Mouse (Mus musculus): ENCODE measurements around the gene Cdc42ep2. TPM values are rescaled to one million over a fixed set of nuclear protein-coding genes. Genes with fewer than 3 reads are reported as not detected.
"Not testable (repeated sequence)": the region's sequence is repeated elsewhere in the genome, so short reads cannot be mapped to it uniquely, and the experiment has no call there.

Gene Cdc42ep2
- total RNA-seq, 2 experiments from 2014 or later = 9.3 to 9.5 TPM

DNA sequence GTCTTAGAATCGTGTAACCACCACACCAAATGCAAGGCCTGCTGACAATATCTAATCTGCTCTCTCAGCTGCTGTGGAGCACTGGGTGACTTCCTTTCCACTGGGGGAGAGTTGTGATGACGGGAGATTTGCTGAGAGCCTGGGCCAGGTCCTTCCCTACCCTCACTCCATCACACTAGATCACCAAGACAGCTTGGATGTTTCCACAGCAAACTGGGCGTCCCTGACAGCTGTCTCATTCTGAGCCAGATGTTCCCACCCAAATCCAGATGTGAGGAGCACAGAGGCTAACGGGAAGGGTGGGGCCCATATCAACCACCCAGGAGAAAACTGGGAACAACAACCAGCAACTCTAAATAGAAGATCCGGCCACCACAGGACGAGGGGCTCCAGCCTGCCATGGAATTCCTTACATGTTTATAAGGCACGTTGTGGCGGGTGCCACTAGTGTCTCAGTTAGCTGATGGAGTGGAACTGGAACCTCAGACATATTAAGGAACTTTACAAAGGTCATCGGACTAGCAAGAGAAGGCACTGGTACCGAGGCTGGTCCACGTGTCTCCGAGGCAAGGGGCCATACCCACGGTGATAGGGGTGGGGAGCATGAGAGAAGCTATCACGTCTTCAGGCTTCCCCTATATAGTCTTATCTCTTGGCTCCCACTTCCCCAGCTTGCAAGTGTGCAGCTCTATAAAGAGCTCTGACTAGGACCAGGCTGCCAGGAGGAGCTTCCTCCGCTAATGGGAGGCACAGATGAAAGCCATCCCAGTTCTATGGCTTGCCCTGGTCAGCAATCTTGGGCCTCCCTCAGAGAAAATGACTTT is 2.3 kb downstream of the Cdc42ep2 start:
- intact Hi-C loops (cut with DNase I) = no loop called here
- peak; percentile 50 to 64 for DNase-seq

DNA sequence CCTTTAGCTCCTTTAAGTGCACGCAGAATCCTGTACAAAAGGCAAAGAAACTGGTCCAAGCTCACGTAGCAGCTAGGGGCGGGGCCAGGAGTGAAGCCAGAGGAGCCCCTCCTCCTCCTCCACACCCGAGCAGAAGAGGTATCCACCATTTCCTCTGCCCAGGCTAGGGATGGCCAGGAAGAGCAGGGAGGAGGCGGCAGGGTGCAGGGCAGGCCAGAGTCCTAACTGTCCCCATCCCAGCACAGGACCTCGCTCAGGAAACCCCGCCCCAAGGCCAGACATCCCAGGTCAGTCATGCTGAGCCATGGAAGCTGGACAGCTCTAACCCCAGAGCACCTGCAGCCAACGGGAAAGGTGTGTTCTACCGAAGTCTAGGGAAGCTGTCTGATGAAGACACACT is 2.9 kb downstream of the Cdc42ep2 start:
- intact Hi-C loops (cut with DNase I) = no loop called here
- DNase-seq = peak; percentile 33 to 50

DNA sequence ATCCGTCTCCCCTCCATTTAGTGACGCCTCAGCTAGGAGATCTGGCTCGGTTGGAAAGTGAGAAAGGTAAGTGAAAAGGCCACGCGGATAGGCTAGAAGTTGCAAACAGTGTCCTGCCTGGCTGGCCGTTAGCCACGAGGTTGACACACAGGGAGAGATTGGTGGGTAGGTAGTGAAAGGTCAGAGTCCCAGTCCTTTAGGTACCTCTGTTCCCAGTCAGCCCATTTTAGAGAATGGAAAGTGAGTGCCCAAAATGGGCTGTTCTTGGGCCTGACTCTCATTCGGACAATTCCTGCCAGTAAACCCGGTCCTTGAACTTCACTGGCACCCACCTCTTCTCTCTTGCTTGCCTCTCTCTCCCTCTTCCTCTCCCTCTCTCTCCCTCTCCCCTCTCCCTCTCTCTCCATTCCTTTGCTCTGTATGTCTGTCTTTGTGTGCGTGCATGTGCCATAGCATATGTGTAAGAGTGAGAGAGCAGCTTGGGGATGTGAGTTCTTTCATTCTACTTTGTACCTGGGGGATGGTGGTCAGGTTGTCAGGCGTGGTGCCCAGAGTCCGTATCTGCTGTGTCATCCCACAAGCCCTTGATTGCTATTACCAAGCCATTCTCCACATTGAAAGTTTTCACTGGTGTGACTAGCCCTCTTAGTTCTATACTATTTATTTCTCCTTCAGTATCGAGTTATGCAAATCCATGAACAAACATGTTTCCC is 11.5 kb downstream of the Cdc42ep2 start, which contains the start of gene Dpf2:
TSS of gene Dpf2 (minus strand) at position 4 of the 713 bp plus-strand sequence.
- no peak for DNase-seq
- intact Hi-C loops (cut with DNase I) = loop anchor here (5.0 kb wide), 2 partner anchors 134 to 149 kb away; partner anchors contain the start of genes Syvn1 and Znhit2

DNA sequence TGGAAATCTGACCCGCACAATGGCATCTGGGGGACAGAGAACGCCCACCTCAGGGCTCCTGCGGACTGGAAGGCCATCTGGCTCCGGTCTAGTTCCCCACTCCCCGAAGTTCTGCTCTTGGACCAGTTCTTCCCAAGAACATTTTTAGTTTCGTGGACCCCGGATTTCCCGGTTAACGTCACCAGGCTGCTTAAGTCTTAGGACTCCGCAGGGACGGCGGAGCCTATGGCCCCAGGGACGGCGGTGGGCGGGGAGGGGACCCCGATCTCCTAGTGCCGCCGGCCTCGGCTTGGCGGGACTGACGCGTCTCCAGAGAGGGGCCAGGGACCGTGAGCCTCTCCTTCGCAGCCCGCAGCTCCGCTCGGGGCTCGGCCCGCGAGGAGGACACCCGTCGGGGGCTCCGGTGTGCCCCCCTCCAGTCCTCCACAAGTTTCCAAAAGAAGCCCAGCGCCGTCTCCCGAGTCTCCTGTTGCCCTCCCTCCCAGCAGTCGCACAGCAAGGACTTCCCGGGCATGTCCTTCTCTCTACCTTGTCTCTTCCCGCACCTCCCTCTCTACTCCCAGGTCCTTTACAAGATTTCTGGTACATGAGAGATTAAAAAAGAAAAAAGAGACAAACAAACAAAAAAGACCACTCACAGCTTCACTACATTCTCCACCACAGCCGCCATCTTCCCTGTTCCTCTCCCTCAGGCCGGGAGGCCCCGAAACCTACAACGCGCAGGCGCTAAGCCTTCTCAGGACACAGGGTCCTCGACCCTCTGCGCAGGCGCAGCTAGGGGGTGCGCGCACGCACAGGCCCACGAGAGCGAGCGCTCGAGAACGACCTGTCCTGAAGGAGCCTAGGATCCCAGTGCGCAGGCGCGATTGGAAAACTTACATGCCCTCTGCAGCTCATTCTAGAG is 12.3 kb downstream of the Cdc42ep2 start:
- peak; percentile 98 to 99 for DNase-seq
- intact Hi-C loops (cut with DNase I) = loop anchor here (5.0 kb wide), 2 partner anchors 135 to 150 kb away; partner anchors contain the start of genes Syvn1 and Znhit2

DNA sequence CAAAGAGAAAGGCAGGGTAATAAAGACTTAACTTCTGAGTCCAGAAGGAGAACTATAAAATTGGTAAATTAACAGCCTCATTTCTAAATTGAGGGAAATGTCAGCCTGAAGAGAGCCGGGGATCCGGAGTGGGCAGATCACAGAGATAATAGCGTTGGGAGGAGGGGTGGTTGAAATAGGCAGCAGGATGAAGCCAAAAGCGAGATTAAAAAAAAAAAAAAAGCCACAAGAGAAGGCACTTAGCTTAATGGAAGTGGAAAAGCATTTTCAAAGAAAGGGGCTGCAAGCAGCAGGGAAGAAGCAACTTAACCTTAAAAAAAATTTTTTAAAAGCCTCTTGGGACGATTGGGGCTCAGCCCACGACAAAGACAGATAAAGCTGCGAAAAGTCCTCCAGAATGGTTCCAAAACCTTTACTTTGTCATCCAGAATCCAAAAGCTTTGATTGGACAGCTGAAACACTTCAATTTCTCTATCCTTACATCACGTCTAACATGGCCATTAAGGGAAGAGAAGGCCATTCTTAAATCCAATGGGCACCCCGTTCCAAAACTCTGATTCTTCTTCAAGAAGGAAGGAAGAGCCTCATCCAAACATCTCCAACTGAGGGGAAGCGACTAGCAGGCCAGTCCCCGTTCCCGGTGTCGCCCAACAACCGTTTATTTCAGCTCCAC is 13.1 kb downstream of the Cdc42ep2 start:
- intact Hi-C loops (cut with DNase I) = loop anchor here (5.0 kb wide), 2 partner anchors 136 to 151 kb away; partner anchors contain the start of genes Syvn1 and Znhit2
- no peak for DNase-seq

DNA sequence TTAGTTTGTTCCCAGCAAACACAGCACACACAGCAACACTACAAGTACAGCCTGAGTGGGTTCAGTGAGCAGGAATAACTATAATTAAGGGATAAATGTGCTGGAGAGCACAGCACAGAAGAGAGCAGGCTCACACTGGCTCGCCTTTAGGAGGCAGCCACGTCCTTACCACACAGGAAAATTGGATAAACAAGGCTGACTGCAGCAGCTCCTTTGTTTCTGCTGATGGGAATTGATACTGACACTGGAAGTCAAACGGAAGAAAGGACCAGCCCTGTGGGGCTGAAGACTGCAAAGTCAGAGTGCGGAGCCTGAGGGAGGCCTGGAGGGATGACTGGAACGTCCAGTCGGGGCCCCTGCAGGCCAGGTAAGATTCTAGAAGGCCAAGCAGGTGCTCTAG is 14.4 kb downstream of the Cdc42ep2 start:
- DNase-seq = no peak
- intact Hi-C loops (cut with DNase I) = loop anchor here (5.0 kb wide), 2 partner anchors 137 to 152 kb away; partner anchors contain the start of genes Syvn1 and Znhit2

DNA sequence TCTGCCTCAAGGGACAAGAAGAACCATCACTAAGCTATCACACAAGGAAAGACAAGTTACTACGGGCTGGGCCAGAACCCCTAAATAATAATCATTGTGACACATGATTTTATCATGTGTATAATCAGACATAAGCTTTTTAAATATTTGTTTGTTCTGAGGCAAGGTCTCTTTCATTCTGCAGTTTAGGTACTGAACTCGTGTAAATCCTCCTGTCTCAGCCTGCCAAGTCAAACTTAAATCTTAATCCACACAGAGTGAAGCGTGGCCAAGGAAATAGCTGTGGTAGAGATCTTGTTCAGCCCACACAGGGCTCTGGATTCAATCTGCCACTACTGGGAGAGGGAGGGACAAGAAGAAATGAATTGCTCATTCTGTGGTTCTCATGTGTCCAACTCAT is 17.3 kb downstream of the Cdc42ep2 start:
- intact Hi-C loops (cut with DNase I) = no loop called here
- DNase-seq = no peak

DNA sequence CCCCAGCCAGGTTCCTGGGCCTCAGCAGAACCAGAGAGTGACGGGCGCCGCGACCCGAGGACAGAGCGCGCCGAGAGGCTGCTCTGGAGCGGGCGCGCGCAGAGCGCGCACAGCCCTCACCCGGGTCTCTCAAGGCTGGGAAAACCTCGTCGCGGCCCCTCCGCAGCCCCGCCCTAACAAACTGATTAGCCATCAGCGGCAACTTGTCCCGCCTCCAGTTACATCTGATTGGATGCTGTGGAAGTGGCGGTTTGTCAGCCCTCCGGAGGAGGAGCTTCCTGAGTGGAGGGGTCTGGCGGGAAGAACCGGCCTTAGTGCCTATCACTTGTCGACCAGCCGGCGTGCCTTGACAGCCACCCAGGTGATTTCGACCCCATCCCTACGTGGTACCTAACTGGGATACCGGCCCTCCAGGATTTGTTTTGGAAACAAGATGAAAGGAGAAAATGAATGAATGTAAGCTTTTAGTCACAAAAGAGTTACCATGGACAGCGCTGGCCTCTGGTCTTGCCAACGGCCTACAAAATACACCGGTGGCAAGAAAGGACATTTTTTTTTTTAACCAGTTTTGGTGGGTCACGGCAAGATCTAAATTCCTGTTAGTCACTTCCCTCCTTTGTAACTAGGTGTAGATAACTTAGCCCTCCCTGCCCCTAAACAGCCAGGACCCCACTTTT is 30.5 kb downstream of the Cdc42ep2 start, which contains the start of gene Tigd3:
TSS of gene Tigd3 (minus strand) at position 148 of the 677 bp plus-strand sequence.
- intact Hi-C loops (cut with DNase I) = no loop called here
- DNase-seq = peak; percentile 92 to 93

DNA sequence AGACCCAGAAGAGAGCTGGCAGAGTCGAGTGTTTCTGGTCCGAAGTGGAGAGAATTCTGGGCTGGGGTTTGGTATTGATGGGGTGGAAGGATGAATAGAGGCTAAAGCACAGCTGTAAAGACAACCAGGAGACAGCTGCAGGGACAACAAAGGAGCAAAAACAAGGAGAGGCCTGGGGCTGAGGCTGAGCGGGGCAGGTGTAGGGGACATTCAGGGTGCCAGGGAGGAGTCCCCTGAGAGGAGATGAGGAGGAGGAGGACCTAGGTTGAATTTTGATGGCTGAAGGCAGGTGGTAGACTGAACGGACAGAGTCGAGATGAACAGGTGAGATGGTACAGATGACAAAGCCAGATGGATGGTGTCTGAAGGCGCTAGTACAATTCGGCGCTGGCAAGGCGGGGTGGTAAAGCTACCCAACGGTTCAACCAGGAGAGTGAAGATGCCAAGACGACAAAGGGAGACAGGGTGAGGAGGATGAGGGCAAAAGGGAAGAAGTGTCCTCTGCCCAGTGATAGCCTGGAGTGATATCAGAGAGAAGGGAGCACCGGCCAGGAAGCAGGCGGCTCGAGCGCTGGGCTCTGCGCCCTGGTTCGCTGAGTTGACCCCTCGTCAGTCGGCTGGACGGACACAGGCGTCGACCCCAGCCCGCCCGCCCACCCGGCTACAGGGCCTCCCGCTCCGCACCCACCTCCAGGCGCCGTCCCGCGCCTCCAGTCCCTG is 31.2 kb downstream of the Cdc42ep2 start:
- intact Hi-C loops (cut with DNase I) = no loop called here
- no peak for DNase-seq

DNA sequence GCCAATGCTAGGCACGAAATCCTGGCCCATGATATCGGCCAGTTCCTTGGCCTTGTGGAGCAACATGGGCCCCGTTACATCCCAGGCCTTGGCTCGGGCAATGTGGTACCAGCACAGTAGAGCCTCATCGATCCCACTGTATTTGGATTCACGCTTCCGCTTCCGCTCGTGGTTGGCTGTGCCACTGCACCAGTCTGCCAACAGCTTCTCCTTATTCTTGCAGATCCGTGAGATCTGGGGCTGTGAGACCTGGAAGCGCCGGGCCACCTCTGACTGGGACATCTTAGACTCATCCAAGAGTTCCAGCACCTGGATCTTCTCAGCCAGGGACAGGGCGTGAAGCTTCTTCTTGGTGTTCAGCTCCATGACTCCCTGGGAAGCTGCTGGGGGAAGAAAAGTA is 31.9 kb downstream of the Cdc42ep2 start:
- no peak for DNase-seq
- intact Hi-C loops (cut with DNase I) = no loop called here

DNA sequence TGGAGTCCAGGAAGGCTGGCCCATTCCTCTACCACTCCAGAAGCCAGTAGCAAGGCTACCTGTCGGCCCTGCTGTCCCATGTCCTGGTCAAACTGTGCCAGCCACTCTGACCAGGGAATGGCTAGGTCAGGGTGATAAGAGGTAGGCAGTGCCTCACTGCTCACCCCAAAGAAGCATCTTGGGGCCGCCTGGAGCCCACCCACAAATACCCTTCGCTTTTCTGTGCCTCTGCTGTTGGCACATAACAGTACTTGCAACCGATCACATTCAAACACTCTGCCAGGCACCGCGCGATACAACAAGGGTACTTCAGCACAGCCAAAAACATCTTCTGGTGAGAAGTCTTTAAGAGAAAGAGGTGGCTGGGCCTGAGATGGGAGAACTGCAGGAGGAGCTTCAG is 32.4 kb downstream of the Cdc42ep2 start:
- intact Hi-C loops (cut with DNase I) = no loop called here
- DNase-seq = no peak

DNA sequence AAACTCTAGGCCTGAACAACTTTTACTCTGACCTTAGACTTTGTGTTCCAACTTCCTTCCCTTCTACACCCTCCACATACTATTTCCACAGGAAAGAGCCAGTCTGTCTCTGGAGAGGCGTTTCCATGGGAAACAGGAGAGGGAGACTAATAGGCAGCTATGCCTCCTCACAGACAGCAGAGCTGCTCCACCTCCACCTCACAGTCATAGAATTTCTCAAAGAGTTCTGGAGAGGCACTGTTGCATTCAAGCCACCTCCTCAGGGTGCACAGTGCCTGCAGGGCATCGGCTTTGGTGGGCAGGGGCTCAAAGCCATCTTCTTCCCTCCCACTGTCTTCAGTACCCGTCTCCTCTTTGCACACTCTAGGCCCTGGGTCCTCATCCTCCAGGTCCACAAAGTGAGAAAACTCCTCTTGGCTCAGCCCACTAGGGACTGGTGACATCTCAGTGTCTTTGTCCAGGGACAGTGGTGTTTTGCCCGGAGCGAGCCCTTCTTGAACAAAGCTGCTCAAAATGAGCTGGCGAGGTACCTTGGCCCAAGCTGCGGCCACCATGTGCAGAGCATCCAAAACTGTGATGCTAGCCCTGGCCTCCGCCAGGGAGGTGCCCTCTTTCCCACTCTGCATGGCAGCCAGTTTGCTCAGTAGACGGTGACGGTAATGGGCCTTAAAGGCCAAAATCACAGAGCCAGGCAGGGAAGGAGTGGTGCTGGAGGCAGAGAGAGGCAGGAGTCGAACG is 32.9 kb downstream of the Cdc42ep2 start:
- intact Hi-C loops (cut with DNase I) = no loop called here
- DNase-seq = no peak

DNA sequence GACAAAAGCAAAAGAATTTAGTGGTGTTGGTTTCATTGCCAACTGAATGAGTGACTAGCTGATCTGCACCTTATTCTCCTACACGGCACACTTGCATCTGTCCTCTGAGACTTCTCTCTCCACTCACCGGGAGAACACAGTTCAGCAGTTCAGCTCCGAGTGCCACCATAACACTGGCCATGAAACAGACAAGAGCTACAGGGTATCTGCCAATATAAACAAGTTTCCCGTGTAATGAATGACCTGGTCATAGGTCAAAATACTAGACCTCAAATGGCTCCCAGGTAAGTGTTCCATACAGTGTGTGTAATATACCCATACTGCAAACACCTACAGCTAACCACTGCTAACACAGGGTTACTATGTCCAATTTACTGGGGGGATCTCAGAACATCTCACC is 35.4 kb downstream of the Cdc42ep2 start:
- no peak for DNase-seq
- intact Hi-C loops (cut with DNase I) = no loop called here

DNA sequence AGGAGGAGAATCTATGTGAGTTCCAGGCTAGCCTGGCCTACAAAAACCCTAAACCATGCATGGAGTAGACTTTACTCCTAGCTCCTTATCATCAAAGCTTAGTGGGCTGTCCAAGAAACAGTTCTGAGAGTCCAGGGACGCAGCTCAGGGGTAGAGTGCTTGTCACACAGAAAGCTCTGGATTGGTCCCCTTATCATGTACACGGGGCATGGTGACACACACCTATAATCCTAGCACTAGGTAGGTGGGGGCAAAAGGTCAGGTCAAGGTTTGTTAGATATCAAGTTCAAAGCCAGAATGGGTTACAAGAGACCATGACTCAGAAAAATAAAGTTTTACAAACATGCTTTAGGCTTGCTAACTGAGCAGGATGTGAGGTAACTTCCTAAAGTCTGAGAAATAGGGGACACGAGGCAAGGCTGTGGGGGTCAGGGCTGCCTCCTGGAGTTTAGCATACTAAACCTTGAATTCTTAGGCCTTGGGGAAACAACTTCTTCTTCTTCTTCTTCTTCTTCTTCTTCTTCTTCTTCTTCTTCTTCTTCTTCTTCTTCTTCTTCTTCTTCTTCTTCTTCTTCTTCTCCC is 37.3 kb downstream of the Cdc42ep2 start:
- no peak for DNase-seq
- intact Hi-C loops (cut with DNase I) = no loop called here

DNA sequence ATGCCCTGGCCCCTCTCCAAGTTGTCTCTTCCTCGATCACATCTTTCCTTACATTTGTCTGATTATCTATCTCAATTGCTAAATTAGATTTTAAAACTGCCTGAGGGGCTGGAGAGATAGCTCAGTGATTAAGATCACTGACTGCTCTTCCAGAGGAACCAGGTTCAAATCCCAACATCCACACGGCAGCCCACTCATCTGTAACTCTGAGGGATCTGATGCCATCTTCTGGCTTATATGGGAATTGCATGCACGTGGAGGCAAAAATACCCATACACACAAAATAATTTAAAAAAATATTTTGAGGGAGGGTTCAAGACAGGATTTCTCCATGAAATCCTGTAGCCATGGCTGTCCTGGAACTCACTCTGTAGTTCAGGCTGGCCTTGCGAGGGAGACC is 38.8 kb downstream of the Cdc42ep2 start:
- intact Hi-C loops (cut with DNase I) = no loop called here
- DNase-seq = no peak

DNA sequence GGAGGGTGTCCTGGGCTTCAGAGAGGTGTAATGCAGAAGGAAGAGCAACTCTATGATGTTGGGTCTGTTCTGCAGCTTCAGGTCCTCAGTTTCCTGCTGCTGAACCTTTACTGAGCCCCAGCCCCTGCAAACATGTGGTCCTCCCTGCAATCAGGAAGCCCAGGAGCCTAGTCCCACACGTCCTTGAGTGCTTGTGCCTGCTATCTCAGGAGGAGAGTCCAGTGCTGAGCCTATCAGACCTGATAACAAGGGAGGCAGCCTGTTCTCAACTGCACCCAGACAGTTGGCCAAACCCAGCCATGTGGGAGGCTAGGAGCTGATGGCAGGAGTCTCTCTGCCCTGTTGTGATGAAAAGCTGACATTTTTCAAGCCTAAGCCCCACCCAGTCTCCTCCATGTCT is 40.7 kb downstream of the Cdc42ep2 start:
- intact Hi-C loops (cut with DNase I) = no loop called here
- DNase-seq = no peak

DNA sequence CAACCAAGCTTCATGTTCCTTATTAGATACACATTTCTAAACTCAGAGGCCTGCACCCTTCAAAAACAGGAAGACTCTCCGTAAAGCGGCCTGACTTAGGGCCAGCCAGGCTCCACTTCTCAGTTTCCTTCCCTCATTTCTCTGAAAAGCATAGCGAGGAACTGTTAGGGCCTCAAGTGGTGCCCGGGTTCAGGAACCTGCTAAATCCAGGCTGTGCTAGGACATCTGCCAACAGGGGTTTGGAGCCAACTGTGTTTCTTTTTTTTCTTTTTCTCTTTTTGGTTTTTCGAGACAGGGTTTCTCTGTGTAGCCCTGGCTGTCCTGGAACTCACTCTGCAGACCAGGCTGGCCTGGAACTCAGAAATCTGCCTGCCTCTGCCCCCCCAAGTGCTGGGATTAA is 42.5 kb downstream of the Cdc42ep2 start:
- DNase-seq; intact Hi-C loops (cut with DNase I): not testable (repeated sequence)

DNA sequence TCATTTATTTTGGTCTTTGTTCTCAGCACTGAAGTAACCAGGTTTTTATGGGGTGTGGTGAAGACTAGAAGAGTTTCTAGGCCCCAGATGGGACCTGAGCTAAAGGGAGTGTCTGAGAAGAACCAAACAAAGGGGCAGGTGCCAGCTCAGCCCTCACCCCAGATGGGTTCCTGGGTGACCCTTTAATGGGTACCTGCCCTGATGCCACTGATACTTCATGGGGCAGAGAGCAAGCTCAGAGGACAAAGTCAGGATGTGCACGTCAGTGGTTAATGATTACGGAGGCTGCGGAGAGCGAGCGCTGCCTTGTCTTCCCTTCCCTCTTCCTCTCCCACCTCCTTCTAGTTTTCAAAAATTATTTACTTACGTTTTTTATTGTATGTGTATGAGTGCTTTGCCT is 43.5 kb downstream of the Cdc42ep2 start:
- intact Hi-C loops (cut with DNase I) = no loop called here

More for the DNA sequence above, 43.5 kb downstream of the Cdc42ep2 start:
- DNase-seq = no peak

Data from heart, postnatal 36 days (tissue).